Mouse (Mus musculus): ENCODE measurements around the gene Slco2a1. TPM values are rescaled to one million over a fixed set of nuclear protein-coding genes. Genes with fewer than 3 reads are reported as not detected.

Slco2a1 gene
- polyA plus RNA-seq, 1 experiment from 2014 or later: 0.12 TPM

DNA sequence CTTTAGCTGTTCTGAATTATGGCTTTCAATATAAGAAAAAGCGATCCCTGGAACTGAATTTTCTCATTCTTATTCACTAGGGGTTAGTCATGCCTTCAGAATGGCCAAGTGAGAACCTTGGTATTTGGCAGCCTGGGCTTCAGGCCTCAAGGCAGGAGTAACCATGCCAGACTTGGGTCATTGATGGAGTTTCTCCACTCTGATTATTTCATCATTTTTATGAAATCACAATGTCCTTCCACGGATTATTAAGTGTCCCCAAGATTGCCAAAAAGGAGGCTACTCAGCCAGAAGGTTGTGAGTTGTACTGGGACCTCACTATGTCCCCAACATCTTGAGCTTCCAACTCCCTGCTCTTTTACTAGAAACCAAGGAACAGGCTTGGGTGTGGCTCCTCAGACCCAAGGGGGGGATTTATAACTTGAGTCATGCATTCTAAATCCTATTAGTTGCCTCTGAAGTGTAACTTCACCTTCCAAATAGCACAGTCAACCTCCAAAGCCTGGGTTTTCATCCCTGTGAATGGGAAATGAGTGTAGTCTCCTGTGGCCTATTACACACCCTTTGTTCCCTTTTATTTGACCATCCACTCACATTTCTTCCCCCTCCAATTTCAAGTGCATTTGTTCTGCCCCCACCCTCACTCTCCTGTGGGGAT, 16.0 kb upstream of the Slco2a1 start:
- Histone ChIP-seq H3K4me3 (no peak overlapping the region), H3K9me3 (no peaks in the 10 kb centered on the region), H3K27me3 (ENCODE audit: poor library complexity, severe bottlenecking) (no peaks in the 10 kb centered on the region), H3K4me1 (peaks cover 14% of the 10 kb centered on the region), H3K36me3 (replicated peaks) (no peaks in the 10 kb centered on the region), H3K27ac (no peak overlapping the region)
- 88% methylated on average over 2 of the region's 2 CpGs for WGBS
- DNase-seq (ENCODE audit: extremely low spot score, low spot score): no peak

DNA sequence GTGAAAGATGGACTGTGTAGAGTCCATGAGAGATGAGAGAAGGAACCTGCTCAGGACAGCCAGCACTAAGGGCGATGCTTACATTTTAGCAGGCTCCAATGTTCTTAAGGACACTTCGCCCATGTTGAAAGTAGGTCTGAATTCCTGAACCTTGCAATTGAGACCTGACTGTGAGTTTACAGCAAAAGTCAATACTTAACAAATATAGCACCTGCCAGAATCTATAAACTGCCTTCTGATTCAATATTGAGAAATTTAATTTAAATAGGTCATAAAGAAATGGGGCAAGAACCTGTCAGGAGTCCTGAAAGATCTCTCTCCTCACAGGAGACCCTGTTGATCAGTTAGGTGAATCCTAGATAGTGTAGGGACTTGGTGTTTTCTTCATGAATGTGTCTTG, 12.6 kb upstream of the Slco2a1 start:
- Histone ChIP-seq H3K27me3 (ENCODE audit: poor library complexity, severe bottlenecking) (peaks cover 1% of the 10 kb centered on the region), H3K4me1 (peaks cover 25% of the 10 kb centered on the region), H3K27ac (no peak overlapping the region), H3K36me3 (replicated peaks) (no peaks in the 10 kb centered on the region), H3K4me3 (no peak overlapping the region), H3K9me3 (no peaks in the 10 kb centered on the region)
- WGBS: 88% methylated on average over 2 of the region's 2 CpGs
- DNase-seq (ENCODE audit: extremely low spot score, low spot score): no peak

DNA sequence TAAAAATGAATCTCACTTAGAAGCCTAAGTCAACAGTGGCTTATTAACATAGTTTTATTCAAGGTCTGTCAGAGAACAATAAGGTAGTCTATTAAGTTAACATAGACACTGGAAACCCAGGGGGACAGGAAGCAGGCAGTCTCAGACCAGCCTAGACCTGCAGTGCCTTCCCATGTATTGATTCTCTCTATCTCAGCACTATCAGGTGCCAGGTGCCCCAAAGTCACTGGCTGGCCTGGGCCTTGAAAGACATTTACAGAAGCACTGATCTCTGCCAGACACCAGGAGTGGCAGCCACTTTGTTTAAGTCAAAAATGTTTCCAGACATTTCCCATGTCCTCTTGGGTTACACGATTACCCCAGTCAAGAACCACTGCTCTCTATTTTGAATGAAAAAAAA, 11.4 kb upstream of the Slco2a1 start:
- Histone ChIP-seq H3K27ac (no peak overlapping the region), H3K9me3 (no peaks in the 10 kb centered on the region), H3K4me3 (no peak overlapping the region), H3K27me3 (ENCODE audit: poor library complexity, severe bottlenecking) (peaks cover 4% of the 10 kb centered on the region), H3K4me1 (peaks cover 25% of the 10 kb centered on the region), H3K36me3 (replicated peaks) (no peaks in the 10 kb centered on the region)
- WGBS: 88% methylated on average over 1 of the region's 1 CpGs
- DNase-seq (ENCODE audit: extremely low spot score, low spot score): no peak

DNA sequence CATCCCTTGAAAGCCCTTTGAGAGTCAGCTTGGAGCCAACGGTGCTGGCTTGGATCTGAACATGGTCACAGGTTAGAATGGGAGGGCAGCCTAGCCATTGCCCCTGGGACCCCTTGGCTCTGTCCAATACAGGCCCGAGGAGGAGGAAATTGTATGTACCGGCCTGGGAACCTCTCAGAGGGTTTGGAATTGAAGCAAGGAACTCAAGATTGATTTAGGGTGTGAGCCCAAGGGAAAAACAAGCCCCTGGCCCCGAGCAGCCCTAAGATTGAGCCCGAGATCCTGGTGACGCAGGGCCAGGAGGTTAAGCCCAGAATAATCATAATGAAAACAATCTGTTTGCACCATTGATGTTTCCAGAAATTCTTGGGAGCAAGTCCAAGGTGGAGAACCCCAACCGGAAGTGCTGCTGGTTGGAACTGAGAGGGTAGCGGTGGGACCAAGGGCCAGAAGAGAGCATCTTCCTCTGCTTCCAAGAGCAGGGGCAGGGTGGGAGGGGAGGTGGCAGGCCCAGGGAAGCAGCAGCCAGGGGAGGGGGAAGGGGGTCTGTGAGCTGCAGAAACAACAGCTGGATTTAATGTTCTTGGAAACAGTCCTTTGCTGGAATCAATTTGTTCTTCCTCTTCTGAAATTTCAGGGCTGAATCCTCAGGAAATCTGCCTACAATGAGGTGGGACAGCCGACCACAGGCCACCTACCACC, 10.6 kb upstream of the Slco2a1 start:
- DNase-seq (ENCODE audit: extremely low spot score, low spot score): no peak
- H3K27me3 ChIP-seq (ENCODE audit: poor library complexity, severe bottlenecking): peaks cover 4% of the 10 kb centered on the region
- peak overlapping the region; percentile 56; the same call in 1 of the 2 replicates for H3K27ac ChIP-seq
- peaks cover 22% of the 10 kb centered on the region for H3K4me1 ChIP-seq
- no peaks in the 10 kb centered on the region for H3K9me3 ChIP-seq
- H3K36me3 ChIP-seq (replicated peaks): no peaks in the 10 kb centered on the region
- 68% methylated on average over 9 of the region's 9 CpGs for WGBS
- no peak overlapping the region for H3K4me3 ChIP-seq

DNA sequence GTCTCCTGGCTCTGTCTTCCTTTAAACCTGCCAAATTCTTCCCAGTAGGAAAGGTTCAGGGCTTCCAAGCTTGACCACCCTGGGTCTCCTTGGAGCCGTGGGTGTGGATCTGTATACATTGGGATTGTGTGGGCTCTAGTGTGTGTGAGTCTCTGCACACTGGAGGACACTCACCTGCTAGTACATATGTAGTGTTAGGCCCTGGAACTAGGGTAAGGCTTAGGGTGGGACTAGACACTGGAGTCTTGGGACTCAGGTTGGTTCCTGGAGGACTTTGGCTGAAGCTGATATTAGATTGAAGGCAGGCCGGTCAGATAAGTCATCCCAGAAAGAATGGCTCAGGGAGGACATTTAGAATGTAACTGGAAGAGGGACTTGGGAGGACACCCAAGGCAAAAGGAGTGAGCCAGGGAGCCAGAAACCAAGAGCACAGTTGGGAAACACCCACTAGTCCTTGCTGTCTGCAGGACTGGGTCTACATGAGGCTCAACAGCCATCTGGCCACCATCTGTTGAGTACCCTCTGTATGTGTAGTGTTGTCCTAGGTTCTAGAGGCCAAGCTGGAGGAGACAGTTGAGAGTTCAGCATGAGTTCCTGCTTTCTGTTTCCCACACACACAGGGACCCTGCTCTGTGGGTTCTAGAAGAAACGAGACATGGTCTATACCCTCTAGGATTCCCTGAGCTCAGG, 9.4 kb upstream of the Slco2a1 start:
- Histone ChIP-seq H3K9me3 (no peaks in the 10 kb centered on the region), H3K27me3 (ENCODE audit: poor library complexity, severe bottlenecking) (peaks cover 4% of the 10 kb centered on the region), H3K36me3 (replicated peaks) (no peaks in the 10 kb centered on the region), H3K27ac (no peak overlapping the region; the same call in 1 of the 2 replicates), H3K4me3 (no peak overlapping the region), H3K4me1 (peaks cover 21% of the 10 kb centered on the region)
- WGBS: 87% methylated on average over 3 of the region's 3 CpGs
- no peak for DNase-seq (ENCODE audit: extremely low spot score, low spot score)

DNA sequence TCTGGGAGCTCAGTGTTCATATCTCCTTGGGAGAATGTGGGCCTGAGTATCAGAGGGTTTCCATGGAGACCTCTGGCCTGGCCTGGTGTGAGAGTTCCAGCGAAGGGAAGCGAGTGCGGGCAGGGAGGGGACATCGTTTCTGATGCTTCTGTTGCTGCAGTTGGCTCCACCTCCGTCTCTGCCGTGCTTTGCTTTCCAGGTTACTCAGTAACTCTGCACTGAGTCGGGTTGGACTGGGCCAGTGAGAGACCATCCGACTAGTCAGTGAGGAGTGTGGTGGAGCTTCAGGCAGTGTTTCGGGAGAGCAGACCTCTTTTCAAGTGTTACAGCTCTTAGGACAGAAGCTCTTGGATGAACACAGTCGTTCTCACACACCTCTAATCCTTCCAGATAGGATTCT, 8.6 kb upstream of the Slco2a1 start:
- peaks cover 21% of the 10 kb centered on the region for H3K4me1 ChIP-seq
- WGBS: 68% methylated on average over 10 of the region's 10 CpGs
- no peak for DNase-seq (ENCODE audit: extremely low spot score, low spot score)

DNA sequence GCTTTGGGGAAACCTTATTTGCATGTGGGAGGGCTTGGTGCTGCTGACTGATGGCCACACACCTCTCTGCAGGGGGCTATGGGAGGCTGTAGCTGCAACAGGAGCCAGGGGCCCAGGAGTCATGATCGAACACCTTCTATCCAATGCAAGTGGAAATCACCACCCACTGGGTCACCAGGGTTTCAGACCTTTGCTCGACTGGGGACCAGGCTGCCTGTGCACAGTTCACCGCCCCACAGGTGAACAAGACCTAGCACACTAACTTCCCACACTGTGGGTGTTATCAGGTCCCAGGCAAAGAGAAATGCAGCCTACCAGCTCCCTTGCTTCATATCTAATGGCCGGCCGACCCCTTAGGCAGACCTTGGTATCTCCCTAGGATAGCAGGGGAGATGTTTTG, 8.1 kb upstream of the Slco2a1 start:
- no peak overlapping the region for H3K27ac ChIP-seq
- no peaks in the 10 kb centered on the region for H3K36me3 ChIP-seq (replicated peaks)
- no peak for DNase-seq (ENCODE audit: extremely low spot score, low spot score)
- peaks cover 20% of the 10 kb centered on the region for H3K4me1 ChIP-seq
- peaks cover 4% of the 10 kb centered on the region for H3K27me3 ChIP-seq (ENCODE audit: poor library complexity, severe bottlenecking)
- 92% methylated on average over 5 of the region's 5 CpGs for WGBS
- no peak overlapping the region for H3K4me3 ChIP-seq
- H3K9me3 ChIP-seq: no peaks in the 10 kb centered on the region

More for the DNA sequence above, 8.6 kb upstream of the Slco2a1 start:
- peaks cover 4% of the 10 kb centered on the region for H3K27me3 ChIP-seq (ENCODE audit: poor library complexity, severe bottlenecking)
- H3K36me3 ChIP-seq (replicated peaks): no peaks in the 10 kb centered on the region
- H3K4me3 ChIP-seq: no peak overlapping the region
- H3K27ac ChIP-seq: no peak overlapping the region
- no peaks in the 10 kb centered on the region for H3K9me3 ChIP-seq

DNA sequence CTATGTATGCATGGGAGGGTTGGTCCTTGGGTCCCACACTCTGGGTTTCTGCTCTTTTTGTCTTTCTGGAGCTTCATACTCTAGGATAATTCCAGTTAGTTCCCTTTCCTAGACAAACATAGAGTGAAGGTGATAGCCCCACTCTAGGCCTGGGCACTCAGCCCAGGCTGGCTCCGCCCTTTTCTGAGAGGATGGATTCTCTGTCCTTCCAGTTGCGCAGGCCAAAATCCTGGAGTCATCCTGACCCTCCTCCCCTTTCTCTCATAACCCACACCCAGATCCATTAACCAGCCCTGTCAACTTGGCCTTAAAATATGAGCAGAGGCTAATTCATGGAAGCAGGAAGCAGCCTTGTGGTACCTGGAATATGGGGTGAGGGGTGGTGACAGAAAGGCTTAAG, 6.7 kb upstream of the Slco2a1 start:
- no peak overlapping the region for H3K4me3 ChIP-seq
- no peaks in the 10 kb centered on the region for H3K9me3 ChIP-seq
- H3K4me1 ChIP-seq: peaks cover 15% of the 10 kb centered on the region
- peaks cover 4% of the 10 kb centered on the region for H3K27me3 ChIP-seq (ENCODE audit: poor library complexity, severe bottlenecking)
- DNase-seq (ENCODE audit: extremely low spot score, low spot score): no peak
- 91% methylated on average over 2 of the region's 2 CpGs for WGBS
- H3K27ac ChIP-seq: no peak overlapping the region
- H3K36me3 ChIP-seq (replicated peaks): no peaks in the 10 kb centered on the region

DNA sequence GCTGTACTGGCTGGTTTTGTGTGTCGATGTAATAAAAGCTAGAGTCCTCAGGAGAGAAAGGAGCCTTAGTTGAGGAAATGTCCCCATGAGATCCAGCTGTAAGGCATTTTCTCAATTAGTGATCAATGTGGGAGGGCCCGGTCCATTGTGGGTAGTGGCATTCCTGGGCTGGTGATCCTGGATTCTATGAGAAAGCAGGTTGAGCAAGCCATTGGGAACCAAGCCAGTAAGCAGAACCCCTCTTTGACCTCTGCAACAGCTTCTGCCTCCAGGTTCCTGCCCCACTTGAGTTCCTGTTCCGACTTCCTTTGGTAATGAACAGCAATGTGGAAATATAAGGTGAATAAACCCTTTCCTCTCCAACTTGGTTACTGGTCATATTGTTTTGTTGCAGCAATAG, 6.1 kb upstream of the Slco2a1 start:
- Histone ChIP-seq H3K27me3 (ENCODE audit: poor library complexity, severe bottlenecking) (peaks cover 4% of the 10 kb centered on the region), H3K4me1 (peaks cover 15% of the 10 kb centered on the region), H3K27ac (no peak overlapping the region), H3K9me3 (no peaks in the 10 kb centered on the region), H3K36me3 (replicated peaks) (no peaks in the 10 kb centered on the region), H3K4me3 (no peak overlapping the region)
- no peak for DNase-seq (ENCODE audit: extremely low spot score, low spot score)
- WGBS: 65% methylated on average over 3 of the region's 3 CpGs

DNA sequence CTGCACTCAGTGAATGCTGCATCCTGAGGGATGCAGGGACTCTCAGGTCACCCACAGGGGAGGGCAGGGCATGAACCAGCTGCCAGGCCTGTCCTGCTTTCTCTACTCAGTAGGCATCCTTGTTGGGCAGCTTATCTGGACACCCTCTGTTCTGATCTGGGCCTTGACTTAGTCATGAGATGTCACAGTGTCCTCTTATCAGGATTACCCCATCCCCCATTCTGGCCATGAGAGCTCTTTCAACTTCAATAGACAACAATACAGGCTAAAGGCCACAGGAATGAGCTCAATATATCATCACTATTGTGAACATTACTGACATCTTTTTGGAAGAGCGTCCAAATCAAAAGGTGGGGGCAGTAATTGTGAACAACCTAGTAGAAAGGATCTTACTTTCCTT, 3.4 kb upstream of the Slco2a1 start:
- H3K4me1 ChIP-seq: peaks cover 11% of the 10 kb centered on the region
- peaks cover 4% of the 10 kb centered on the region for H3K27me3 ChIP-seq (ENCODE audit: poor library complexity, severe bottlenecking)
- H3K9me3 ChIP-seq: no peaks in the 10 kb centered on the region
- no peak for DNase-seq (ENCODE audit: extremely low spot score, low spot score)
- H3K4me3 ChIP-seq: no peak overlapping the region
- no peak overlapping the region for H3K27ac ChIP-seq
- 83% methylated on average over 1 of the region's 1 CpGs for WGBS
- H3K36me3 ChIP-seq (replicated peaks): no peaks in the 10 kb centered on the region

DNA sequence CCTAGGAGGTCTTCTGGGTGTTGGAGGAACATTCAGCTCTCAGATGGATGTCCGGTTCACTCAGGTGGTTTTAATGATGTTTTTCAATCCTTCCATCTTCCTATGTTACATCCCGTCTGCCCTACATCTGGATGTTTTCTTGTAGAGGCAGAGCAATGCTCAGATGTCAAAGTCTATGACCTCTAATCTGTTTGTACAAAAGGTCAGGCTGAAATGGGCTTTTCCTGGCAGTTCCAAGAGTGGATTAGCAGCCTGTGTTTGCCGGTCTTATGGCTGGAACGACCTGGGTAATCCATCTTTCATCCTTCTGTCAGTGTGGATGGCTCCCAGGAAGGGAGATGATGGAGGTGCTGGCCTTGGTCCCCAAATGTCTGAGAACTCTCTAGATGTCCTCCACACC, 2.6 kb upstream of the Slco2a1 start:
- no peak overlapping the region for H3K4me3 ChIP-seq
- H3K27ac ChIP-seq: no peak overlapping the region
- H3K9me3 ChIP-seq: no peaks in the 10 kb centered on the region
- peaks cover 2% of the 10 kb centered on the region for H3K27me3 ChIP-seq (ENCODE audit: poor library complexity, severe bottlenecking)
- H3K36me3 ChIP-seq (replicated peaks): no peaks in the 10 kb centered on the region
- WGBS: 58% methylated on average over 4 of the region's 4 CpGs
- H3K4me1 ChIP-seq: peaks cover 17% of the 10 kb centered on the region
- no peak for DNase-seq (ENCODE audit: extremely low spot score, low spot score)

DNA sequence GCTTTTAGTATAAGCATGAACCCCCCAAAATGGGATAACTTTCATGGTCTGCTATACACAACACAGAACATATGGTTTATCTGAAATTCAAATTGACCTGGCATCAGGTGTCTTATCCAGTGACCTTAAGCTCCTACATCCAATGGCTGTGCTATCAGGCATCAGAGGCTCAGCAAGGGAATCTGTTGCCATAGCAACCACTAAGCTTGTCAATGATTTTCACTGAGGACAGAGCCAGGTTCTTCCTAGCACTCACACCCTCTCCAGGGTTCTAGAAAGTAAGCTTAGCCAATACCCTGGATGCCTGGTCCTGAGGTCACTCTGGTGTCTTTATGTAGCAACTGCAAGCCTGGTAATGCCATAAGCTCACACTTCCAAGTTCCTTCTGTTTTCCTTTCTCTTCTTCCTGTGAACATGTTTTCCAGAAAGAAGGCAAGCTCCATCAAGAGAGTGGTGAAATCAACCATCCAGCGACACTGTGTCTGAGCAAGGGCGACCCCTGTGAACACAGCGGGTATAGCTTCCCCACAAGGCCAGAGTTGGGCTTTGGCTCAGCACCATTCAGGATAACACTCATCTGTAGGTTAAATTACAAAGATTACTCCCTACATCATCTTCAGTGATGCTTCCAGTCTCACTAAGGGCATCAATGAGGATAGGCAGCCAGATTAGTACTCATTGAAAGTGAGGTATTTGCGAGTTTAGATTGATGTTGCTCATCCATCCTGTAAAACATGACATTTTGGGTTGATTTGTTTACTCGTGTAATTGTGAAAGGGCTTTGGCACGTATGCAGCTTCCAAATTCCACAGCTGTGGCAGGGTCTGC, 2.0 kb downstream of the Slco2a1 start:
- Histone ChIP-seq H3K4me3 (no peak overlapping the region), H3K9me3 (no peaks in the 10 kb centered on the region), H3K27me3 (ENCODE audit: poor library complexity, severe bottlenecking) (no peaks in the 10 kb centered on the region), H3K36me3 (replicated peaks) (no peaks in the 10 kb centered on the region), H3K4me1 (peaks cover 34% of the 10 kb centered on the region), H3K27ac (0 out of 2 replicates have a peak overlapping the region, but pooled peaks have one; percentile 8)
- DNase-seq (ENCODE audit: extremely low spot score, low spot score): no peak
- WGBS: 57% methylated on average over 6 of the region's 6 CpGs
